Mouse (Mus musculus) heart, adult 2 months (tissue): ENCODE measurements around the gene Pcdh7.

Source experiments
- CTCF ChIP-seq: fragments of 200-600 bp; IDR thresholded peaks from 2 replicates; pipeline ENCODE4 v1.8.1; 2022; ENCODE audit warnings: antibody characterized with exemption, mild to moderate bottlenecking, moderate library complexity
- POLR2A ChIP-seq: fragments of 200-500 bp; IDR thresholded peaks from 2 replicates; pipeline ENCODE4 v1.6.1; 2011; ENCODE audit warnings: mild to moderate bottlenecking, low read depth, low read length, control low read depth; ENCODE audit not compliant: insufficient read depth

DNA sequence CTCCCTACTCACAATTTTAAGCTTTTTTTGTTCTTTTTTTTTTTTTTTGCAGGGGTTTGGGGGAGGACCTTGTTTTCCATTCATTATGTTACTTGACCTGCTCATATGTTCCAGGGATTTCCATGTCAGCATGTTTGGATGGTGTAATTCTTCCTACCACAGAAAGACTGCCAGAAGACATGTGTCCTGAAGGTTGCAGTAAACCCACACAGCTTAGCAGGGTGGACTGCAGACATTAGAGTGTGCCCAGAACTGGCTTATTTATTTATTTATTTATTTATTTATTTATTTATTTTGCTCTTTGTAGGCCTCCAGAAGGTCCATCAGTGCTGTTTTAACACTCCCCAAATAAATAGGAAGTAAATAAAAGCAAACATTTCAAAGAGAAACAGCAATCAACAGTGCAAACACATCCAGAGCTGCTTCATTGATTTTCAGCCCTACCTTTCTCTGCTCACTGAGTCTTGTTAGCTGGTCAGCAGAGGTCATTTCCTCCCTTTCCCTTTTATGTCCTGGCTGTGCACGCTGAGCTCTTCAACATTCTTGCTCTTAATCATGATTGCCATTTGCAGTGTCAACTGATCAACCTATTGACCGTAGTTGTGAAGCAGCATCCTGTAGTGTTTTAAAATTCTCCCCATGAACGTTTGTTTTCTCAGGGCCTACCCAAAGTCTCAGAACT lies 401.3 kb downstream of the Pcdh7 start:
- TF ChIP-seq POLR2A (no peak), CTCF (no peak)
